Mouse (Mus musculus): Measurements from ENCODE around the gene Lrat. TPM values are rescaled to one million over a fixed set of nuclear protein-coding genes. Genes with fewer than 3 reads are reported as not detected.

Lrat gene
- polyA plus RNA-seq (2012; rRNA removed) = 0.05 and 0.14 TPM in 2 replicates

DNA sequence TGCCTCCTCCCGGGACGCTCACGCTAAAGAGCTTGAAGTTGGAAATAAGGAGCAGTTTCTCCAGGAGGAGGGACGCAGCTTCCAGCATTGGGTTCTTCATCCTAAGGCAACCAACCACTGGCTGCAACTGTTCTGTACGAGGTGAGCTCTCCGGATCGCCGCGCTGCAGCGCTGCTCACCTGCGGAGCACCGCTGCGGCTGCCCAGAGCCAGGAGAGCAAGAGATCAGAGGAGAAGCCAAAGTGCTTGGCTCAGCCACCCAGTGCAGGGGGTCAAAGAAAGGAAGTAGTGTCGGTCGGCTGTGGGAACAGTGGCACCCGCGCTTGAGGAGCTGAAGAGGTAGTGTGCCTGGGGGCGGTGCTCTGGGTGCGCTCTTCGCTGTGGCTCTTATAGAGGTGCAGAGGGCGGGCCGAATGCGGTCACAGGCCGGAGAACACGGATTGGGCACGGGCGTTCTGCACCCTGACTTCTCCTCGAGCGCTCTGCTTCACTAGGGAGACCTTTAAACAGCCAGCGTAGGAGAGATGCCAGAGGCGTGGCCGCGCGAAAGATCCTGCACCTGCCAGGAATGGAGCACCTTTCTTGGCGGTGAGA is at the start of gene Lrat:
Gene Lrat (minus strand): TSS at position 361 of the 593 bp plus-strand sequence.
- TF ChIP-seq CTCF (IDR thresholded peaks at IDR 0.05; ENCODE audit: borderline replicate concordance, extremely low read depth, insufficient read depth, insufficient read length) = no peak
- TF ChIP-seq POLR2A (IDR thresholded peaks at IDR 0.05; ENCODE audit: borderline replicate concordance, extremely low read depth, insufficient read depth, insufficient read length, poor library complexity, severe bottlenecking) = no peak
- DNase-seq (ENCODE audit: low read depth) = peak; percentile 45

DNA sequence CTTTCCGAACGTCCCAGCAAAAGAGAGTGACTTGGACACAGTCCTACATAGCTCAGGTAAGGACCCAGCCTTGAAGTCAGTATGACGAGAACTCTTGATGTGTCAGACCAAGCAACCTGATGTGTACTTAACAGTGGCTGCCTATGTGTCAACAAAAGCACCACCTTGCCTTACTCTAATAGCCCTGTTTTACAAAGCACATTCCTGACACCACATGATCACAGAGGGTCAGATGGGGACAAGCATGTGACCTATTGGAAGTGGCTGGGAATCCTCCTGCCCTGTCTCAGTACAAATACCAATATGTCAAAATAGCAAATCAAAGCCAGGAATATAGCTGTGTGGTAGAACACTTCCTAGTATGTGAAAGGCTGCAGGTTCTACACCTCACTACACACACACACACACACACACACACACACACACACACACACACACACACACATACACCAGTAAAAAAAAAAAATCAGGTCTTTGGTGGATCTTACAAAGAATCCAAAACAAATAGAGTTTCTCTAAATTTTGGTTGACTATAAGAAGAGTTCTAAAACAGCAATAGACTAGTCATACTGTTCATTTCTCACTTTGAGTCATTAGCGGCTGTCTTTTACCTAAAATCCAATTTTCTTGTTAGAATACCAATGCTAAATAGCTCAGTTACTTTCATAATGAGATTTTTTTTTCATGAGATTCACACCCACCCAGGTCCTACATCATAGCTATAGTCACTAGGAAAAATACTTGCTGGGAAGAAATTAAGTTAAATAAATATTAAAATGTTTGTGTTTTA is 48.6 kb upstream of the Lrat start:
- no peak for TF ChIP-seq CTCF (IDR thresholded peaks at IDR 0.05; ENCODE audit: borderline replicate concordance, extremely low read depth, insufficient read depth, insufficient read length)
- no peak for TF ChIP-seq POLR2A (IDR thresholded peaks at IDR 0.05; ENCODE audit: borderline replicate concordance, extremely low read depth, insufficient read depth, insufficient read length, poor library complexity, severe bottlenecking)
- no peak for DNase-seq (ENCODE audit: low read depth)

DNA sequence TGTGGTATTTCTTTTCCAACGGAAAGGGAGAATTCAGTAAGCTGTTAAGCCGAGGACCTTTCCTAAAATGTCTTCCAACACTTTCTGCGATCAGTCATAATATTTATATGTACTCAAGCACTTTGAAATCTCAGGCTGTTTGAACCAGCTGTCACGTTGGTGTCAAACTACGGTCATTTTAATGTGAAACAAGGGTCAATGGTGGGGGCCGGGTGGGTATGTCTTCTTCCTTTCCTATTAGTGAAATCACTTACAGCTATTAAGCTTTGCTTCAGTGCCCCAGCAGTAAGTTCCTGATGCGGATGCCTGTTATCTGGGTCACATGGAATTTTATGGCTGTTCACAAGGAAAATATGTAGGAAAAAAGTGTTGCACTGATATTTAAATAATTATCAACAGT is 46.9 kb upstream of the Lrat start:
- DNase-seq (ENCODE audit: low read depth) = no peak
- TF ChIP-seq CTCF (IDR thresholded peaks at IDR 0.05; ENCODE audit: borderline replicate concordance, extremely low read depth, insufficient read depth, insufficient read length) (no peak), POLR2A (IDR thresholded peaks at IDR 0.05; ENCODE audit: borderline replicate concordance, extremely low read depth, insufficient read depth, insufficient read length, poor library complexity, severe bottlenecking) (no peak)

DNA sequence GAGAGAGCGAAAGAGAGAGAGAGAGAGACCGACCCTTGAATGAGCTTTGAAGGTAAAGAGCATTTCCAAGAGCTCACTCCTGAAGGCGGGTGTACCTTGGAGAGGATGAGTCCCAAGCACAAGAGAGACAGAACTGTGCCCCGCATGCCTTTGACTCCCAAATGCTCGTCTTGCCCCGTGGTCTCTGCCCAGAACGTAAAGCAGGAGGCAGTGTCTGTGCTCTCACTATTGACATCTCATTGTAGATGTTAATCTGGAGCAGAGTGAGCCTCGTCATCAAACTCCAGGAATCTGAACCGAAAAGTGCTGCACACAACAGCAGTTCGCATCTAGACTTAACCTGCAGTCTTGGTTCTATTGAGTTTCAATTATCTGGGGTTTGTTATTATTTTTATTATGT is 46.4 kb upstream of the Lrat start:
- TF ChIP-seq POLR2A (IDR thresholded peaks at IDR 0.05; ENCODE audit: borderline replicate concordance, extremely low read depth, insufficient read depth, insufficient read length, poor library complexity, severe bottlenecking) = no peak
- no peak for TF ChIP-seq CTCF (IDR thresholded peaks at IDR 0.05; ENCODE audit: borderline replicate concordance, extremely low read depth, insufficient read depth, insufficient read length)

DNA sequence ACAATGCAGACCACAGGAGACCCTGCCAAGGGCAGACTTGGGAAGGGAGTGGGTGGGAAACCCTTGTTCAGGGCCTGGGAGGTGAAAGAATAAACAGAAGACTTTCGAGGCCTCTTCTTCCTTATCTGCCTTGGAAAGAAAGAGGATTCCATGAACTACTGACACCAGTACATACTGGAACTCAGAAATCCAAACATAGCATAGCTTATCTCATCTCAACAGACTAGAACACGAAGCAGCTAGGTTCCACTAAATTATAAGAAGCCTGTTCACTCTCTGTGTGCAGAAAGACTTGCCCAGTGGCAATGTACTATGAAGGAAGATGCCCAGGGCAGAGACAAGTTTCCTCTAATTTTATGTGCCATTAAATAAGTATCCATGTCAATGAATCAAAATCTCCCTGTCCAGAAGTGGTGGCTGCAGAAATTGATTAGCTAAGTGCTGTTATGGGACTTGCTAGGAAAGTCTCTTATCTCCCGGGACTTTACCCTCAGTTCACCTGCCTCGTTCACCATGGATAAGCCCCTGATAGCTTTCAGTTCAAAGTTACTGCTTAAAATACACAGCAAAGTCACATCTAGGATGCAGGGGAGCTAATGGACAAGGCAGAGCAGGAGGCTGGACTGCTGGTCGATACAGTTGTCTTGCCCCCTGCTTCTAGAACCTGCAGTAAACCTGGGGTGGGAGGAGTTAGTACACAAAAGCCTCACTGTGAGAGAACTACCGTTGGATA is 42.8 kb upstream of the Lrat start:
- TF ChIP-seq POLR2A (IDR thresholded peaks at IDR 0.05; ENCODE audit: borderline replicate concordance, extremely low read depth, insufficient read depth, insufficient read length, poor library complexity, severe bottlenecking) (no peak), CTCF (IDR thresholded peaks at IDR 0.05; ENCODE audit: borderline replicate concordance, extremely low read depth, insufficient read depth, insufficient read length) (no peak)
- peak; percentile 28 for DNase-seq (ENCODE audit: low read depth)

More for the DNA sequence above, 46.4 kb upstream of the Lrat start:
- no peak for DNase-seq (ENCODE audit: low read depth)

DNA sequence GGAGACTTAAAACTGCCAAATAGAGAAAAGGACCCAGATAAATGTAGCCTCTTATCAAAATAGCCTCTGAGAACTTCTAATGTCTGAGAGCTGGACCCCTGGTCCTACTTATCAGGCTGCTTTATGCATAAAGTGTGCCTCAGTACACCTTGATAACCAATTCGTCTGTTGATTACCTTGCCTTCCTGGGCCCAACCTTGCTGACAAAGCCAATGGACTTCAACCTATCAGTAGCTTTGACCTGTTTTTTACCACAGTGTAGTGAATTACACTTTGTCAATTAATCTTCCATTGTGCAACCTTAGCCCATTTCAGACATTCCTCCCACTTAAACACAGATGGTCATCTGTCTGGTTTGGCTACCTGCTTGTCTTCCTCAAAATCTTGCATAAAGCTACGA is 24.1 kb upstream of the Lrat start:
- DNase-seq (ENCODE audit: low read depth) = no peak
- TF ChIP-seq CTCF (IDR thresholded peaks at IDR 0.05; ENCODE audit: borderline replicate concordance, extremely low read depth, insufficient read depth, insufficient read length) = no peak
- TF ChIP-seq POLR2A (IDR thresholded peaks at IDR 0.05; ENCODE audit: borderline replicate concordance, extremely low read depth, insufficient read depth, insufficient read length, poor library complexity, severe bottlenecking) = no peak

DNA sequence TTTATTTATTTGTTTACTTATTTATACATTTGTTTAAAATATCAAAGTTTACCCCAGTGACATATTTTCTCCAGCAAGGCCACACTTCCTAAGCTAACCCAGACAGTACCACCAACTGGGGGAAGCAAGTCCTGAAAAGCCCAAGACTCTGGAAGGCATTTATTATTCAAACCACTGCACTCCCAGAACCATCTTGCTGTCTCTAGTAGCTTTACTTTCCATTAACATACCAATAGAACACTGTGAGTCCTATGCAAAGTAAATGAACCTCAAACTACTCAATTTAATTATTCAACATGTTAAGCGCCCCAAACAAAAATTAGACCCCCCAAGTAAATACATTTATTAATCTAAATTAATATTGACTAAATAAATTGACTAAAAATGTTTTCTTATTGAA is 11.9 kb upstream of the Lrat start:
- TF ChIP-seq POLR2A (IDR thresholded peaks at IDR 0.05; ENCODE audit: borderline replicate concordance, extremely low read depth, insufficient read depth, insufficient read length, poor library complexity, severe bottlenecking) (no peak), CTCF (IDR thresholded peaks at IDR 0.05; ENCODE audit: borderline replicate concordance, extremely low read depth, insufficient read depth, insufficient read length) (no peak)
- no peak for DNase-seq (ENCODE audit: low read depth)

DNA sequence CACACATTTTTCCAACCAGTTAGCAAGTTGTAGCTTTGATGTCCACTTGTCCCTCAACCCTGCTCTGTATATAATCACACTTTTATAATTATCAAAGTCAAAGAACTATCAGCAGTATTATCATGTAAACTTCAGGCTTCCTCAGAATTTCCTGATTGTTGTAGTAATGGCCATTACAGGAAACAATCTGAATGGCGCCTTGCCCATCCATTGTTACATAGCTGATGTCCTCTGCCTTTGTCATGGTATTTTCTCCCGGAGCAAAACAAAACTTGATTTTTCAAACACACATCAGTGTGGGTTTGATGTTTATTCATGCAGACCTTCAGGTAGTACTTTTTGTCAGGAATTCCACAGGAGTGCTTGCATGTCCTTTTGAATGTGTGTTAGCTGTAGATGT is 4.9 kb upstream of the Lrat start:
- no peak for TF ChIP-seq CTCF (IDR thresholded peaks at IDR 0.05; ENCODE audit: borderline replicate concordance, extremely low read depth, insufficient read depth, insufficient read length)
- no peak for TF ChIP-seq POLR2A (IDR thresholded peaks at IDR 0.05; ENCODE audit: borderline replicate concordance, extremely low read depth, insufficient read depth, insufficient read length, poor library complexity, severe bottlenecking)
- no peak for DNase-seq (ENCODE audit: low read depth)

DNA sequence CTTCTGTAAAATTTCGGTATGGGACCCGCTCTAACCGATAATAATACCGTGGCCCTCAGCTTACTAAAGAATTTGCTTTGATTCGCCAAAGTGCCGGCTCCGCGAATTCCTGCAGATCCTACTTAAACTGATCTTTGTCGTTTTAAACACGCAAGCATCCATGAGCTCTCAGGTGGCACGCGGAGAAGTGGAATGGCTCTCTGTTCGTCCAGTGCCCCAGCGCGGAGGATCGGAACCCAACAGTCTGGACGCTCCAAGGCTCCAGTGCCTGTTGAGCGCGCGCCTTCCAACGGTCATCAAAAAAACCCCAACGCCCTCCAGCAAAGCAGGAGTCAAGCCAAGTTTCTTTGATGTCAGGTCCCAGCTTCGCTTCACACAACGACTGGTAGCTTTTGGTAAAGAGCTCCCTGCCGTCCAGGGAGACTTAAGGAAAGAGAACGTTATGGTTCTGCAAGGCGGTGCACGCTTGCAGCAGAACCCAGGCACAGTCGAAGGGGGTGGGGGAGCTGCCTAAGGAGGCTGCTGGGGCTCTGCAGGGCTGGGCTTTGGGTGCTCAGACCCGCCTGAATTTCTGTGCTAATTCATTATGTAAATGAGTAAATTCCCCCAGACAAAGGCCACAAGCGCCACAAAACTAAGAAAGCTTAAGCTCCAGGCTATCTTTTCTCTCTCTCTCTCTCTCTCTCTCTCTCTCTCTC is 587 bp upstream of the Lrat start:
- DNase-seq (ENCODE audit: low read depth) = peak; percentile 60

DNA sequence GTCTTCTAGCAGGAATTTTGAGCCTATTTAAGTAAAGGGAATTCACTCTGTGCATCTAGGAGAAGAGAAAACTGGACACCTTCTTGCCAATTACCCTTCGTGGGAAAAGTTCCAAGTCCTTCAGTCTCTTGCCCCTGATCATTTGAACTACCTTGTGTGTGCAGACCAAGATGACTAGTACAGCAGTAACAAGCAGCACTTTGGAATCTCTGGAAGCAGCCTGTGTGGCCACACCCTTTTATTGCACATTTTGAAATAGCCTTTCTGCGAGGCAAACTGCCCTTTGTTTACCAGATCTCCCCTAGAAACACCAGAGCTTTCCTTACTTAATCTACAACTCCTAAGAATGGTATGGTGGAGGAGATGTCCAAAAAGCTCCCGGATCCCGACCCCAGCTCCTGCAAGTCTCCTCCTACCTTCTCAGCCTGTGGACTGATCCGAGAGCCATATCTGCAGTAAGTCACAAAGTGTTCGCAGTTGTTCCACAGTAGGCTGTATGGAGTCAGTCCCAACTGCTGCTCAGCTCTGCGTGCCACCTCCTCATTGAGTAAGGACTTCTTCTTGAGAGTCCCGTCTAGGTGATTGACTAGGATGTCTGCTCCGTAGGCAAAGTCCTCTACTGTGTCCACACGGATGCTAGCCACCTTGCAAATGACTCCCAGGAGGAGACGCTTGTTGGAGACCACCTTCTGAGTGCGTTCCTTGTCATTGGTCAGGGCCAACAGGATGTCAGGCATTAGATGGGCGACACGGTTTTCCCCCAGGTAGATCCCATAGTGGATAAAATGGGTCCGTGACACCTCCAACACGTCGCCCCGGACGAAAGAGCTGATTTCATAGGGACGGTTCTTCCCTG is 788 bp downstream of the Lrat start:
- TF ChIP-seq POLR2A (IDR thresholded peaks at IDR 0.05; ENCODE audit: borderline replicate concordance, extremely low read depth, insufficient read depth, insufficient read length, poor library complexity, severe bottlenecking) (no peak), CTCF (IDR thresholded peaks at IDR 0.05; ENCODE audit: borderline replicate concordance, extremely low read depth, insufficient read depth, insufficient read length) (no peak)
- peak; percentile 2 for DNase-seq (ENCODE audit: low read depth)

More for the DNA sequence above, 587 bp upstream of the Lrat start:
- TF ChIP-seq CTCF (IDR thresholded peaks at IDR 0.05; ENCODE audit: borderline replicate concordance, extremely low read depth, insufficient read depth, insufficient read length) (no peak), POLR2A (IDR thresholded peaks at IDR 0.05; ENCODE audit: borderline replicate concordance, extremely low read depth, insufficient read depth, insufficient read length, poor library complexity, severe bottlenecking) (no peak)

Data from brain, embryonic 14.5 days (tissue).